Mouse (Mus musculus) lung, postnatal 0 days (tissue): ENCODE measurements at regions not wholly inside any gene's neighbourhood (a gene's known extent, or its start where the extent isn't known, plus 50 kb on each side); places are given as distances from the start of the nearest gene placed in this dataset.

Experiments
- CTCF ChIP-seq: IDR thresholded peaks from 2 replicates; pipeline ENCODE4 v1.5.1; 2016; ENCODE audit warnings: antibody characterized with exemption, mild to moderate bottlenecking
- EP300 ChIP-seq: IDR thresholded peaks from 2 replicates; pipeline ENCODE4 v1.6.1; 2016; ENCODE audit warnings: antibody characterized with exemption, mild to moderate bottlenecking, control low read depth

DNA sequence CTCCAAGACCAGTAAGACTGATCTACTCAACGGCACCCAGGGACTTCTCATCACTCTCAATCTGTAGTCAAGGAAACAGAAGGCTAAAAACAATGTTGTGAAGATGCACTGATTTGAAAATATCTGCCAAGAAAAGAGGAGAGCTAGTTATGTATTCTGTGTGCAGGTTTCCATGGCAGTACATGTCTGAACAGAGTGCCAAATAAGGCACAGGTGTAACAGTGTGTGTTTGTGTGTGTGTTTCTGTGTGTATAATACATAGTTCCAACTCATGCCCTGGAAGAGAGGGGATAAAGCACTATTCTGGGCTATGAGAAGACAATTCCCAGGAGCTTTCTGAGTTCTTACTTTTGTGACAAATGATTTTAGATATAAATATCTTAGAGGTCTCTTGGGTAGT, 99.7 kb downstream of the 4930505A04Rik start:
- no peak for TF ChIP-seq CTCF
- no peak for TF ChIP-seq EP300
